Mouse (Mus musculus) regulatory T cell (primary cell): ENCODE results near the gene Grid1.

Experiments
- in situ Hi-C: fragments of 300-600 bp; cut with MboI, MseI; formaldehyde crosslinking; loops from one replicate; pipeline ENCODE4 v1.15.1; 2025; ENCODE audit warnings: high pct_unique_total_duplicates

Gene Grid1

DNA sequence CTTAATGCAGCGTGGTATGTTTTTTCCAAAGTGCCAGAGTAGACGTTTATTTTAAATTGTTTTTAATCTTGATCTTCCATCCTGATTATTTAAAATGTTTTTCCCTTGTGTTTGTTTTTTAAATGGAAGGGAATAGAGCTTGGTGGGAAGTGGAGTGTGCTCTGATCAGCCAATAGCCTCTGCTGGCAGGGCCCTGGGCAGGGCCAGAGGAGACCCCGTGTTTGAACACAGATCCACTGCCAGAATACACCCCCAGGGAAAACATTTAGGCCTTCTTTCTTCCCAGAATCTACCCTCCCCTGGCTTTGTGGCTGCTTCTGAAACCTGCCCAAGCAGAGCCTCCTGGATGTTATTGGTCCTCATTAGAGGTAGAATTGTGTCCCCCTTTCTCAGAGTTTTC, 188.8 kb downstream of the Grid1 start:
- in situ Hi-C loops = no loop called here

DNA sequence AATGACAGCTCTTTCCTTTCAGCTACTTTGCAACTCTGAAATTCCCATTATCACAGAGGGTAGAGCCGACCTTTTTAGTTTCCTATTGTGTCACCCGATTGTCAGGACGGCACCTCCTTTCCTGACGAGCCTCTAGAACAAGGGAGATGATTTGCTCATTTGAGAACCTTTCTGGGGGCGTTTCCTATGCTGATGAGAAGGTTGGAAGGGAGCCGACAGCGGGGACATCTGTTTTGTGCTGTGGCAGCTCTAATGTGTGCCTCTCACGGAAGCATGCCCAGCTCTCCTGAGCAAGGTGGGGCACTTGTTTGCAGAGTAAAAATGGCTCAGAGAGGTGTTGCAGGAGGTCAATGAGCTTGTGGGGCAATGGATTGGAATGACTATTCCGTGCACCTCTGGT, 189.2 kb downstream of the Grid1 start:
- in situ Hi-C loops = no loop called here

DNA sequence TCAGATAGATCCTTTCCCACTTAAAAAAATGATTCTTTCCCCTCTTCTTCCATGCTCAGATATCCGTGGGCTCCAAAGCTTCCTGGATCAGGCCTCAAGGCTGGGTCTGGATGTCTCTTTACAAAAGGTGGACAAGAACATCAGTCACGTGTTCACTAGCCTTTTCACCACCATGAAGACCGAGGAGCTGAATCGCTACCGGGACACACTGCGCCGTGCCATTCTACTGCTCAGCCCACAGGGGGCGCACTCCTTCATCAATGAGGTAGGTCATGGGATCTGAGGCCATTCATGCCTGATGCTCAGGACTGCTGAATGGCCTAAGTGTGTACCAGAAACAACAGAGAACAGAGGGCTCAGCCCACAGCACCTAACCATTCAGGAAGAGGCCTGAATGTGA, 206.8 kb downstream of the Grid1 start:
- in situ Hi-C loops = no loop called here

DNA sequence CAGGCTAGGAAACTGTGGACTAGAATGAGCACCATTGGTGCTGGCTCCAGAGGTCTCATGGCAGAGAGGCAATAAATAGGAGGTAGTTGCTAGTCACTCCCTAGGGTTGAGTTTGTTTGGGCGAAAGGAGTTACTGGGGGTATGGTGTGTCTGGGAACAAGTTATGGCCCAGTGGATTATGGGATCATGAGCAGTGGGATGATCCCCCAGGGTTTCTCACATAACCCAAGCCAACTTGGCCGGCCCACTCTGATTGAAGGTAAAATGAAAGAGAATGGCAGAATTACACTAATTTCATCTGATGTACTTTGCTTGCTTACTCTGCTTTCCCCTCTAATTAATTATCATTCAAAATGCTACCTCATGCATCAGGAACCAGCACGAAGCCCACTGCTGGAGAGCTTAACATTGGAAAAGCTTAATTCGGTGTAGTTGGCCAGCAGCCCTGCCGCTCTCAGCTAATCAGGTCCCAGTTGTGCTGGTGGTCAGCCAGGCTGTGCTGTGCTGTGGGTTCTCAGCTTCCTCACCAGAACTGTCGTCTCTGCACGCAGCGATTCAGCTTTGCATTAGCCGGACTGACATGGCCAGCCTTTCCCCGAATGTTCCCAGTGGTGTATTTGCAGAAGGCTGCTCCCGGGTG, 207.7 kb downstream of the Grid1 start:
- in situ Hi-C loops = no loop called here

DNA sequence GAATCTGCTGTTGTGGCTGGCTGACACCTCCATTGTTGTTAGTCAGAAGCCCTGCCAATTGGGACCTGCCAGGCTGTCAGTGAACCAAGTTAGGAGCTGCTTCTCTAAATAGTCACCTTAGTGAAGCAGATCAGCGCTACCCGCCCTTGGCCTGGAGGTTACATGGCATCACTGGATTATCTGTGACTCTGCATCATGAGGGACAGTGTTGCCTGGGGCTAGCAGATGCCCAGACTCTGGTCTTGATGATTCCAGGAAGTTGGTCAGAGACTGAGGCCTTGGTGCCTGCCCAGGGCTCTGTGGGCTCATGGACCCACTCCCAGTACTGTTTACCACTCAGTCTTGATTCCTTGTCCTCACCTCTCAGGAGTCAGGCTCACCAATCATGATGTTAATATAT, 209.7 kb downstream of the Grid1 start:
- in situ Hi-C loops = no loop called here

DNA sequence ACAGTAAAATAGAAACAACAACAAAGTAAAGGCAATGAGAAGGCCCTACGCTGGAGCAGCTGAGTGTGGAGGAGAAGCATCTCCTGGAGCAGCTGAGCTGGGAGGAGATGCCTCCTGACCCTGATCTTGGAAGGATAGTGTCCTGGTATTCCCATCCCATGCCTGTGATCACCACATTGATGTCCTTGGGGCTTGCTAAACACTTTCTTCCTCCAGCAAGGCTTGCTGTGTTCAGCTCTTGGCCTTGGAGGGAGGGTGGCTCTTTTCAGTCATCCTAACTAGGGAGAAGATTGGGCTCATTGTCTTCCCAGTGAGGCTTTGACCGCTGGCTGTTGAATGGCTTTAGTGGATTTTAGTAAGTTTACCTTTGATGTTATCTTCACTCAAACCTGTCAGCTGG, 210.4 kb downstream of the Grid1 start:
- in situ Hi-C loops = no loop called here

DNA sequence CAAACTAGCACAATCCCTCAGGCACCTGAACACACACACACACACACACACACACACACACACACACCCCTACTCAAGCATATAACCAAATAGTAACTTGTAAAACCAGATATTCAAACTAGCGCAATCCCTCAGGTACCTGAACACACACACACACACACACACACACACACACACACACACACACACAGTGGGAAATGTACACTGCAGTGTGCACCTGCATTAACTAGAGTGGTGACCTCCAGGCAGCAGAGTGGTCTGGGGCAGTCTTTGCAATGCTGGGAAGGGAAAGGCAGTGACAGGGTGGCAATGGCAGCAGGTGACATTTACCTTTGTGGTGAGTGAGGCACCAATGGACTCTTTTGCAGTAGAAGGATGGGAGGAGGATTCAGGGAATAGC, 212.4 kb downstream of the Grid1 start:
- in situ Hi-C loops = no loop called here

DNA sequence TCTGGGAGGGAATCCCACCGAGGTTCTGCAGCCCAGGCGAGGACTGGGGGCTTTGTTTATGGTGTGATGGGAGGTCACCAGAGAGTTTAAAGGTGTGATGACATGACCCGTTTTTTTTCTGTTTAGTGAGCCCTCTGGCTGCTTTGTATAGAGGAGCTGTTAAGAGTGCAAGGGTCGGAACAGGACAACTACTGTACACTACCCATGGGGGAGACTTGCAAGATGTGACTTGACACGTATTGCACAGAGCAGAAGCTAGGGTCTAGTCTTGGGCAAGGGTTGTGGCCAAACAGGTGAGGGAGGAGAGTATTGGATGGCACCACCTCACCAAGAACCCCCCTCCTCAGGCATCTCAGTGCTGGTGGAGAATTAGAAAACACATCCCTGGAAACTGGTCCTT, 224.4 kb downstream of the Grid1 start:
- in situ Hi-C loops = no loop called here

DNA sequence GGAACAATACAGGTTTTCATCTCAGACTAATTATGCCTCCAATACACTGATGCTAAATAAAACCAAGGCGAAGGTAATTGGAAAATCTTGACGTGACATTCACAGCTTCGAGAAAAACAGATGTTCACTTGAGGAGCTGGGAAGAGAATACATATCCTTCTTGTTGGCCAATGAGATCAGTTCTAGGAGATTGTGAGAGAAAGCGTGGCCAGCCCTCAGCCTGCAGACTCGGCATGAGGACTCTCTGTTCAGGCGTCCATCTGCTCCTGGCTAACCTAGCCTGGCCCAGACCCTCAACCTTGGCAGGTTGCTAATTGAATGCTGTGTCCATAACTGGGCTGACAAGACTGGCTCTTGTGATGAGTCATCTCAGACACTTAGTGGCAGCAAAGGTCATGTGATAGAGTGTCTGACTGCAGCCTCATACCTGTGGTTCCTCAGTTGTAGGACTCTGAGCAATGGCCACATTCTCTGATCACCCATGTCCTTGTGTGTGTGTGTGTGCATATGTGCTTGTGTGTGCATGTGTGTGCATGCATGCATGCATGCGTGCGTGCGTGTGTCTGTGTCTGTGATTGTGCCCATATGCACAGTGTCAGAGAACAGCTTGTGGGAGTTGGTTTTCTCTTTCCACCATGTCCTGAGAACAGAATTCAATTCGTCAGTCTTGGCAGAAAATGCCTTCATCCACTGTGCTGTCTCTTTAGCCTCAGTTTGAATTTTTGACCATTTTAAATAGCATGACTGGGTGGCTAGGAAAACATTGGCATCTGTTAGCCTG, 225.2 kb downstream of the Grid1 start:
- in situ Hi-C loops = no loop called here

DNA sequence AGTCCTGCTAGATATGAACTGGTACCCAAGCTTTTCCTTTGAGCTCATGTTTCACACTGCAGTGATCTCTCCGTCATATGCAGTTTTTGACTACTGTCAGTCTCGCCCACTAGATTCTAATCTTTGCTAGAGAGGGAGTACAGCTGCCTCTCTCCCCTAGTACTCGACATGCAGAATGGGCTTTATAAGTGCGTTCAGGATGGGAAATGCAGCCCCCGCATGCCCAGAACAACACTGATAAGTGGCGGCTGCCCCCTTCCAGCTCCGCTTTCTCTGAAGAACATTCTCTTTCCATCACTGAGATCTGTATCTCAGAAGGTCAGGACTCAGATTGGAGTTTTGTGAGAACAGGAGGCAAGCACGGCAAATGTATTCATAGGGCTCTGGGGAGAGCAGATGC, 229.3 kb downstream of the Grid1 start:
- in situ Hi-C loops = no loop called here

DNA sequence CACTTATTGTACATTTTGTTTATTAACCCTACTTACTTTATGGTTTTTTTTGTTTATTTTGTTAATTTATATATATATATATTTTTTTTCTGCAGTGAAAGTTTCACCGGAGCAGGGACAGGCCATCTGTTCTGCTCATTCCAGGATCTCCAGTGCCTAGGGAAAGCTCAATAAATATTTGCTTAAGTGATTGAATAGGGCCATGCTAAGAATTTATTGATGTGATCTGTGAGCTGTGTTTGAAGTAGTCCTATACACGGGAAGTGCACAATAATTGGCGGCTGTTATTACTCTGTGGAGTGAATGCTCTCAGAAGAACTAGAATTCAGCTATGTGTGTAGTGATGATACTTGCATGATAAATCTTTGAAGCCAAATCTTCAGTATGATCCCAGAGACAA, 234.2 kb downstream of the Grid1 start:
- in situ Hi-C loops = no loop called here

DNA sequence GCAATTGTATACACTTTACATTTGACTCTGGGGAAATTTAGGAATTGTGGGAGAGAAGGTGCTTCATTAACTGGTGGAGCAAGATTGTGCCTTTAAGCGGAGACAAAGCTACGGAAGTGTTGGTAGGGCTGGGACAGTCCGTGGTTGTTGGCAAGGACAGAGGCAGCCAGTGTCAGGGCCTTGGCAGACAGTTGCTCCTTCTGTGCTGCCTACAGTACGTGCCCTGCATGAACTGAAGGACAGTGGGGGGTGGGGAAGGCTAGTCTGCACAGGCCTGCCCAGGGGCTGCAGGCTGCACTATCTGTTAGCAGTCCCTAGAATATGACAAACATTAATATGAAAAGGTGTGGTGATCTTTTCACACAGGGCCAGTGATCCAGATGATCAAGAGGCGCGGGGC, 254.7 kb downstream of the Grid1 start:
- in situ Hi-C loops = no loop called here

DNA sequence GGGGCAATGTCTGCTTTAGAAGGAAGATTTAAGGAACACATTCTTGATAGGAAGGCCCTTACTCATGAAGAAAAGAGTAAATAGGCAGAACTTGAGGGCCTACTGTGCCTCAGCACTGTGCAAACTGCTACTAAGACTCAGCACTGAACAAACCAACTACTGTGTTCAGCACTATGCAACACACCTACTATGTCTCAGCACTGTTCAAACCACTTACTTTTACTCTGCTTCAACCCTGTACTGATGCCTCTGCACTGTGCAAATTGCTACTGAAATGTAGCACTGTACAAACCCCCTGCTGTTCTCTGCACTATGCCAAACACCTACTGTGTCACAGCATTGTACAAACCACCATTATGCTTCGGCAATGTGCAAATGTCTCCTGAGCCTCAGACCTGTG, 260.0 kb downstream of the Grid1 start:
- in situ Hi-C loops = loop anchor here (5.0 kb wide), 1 partner anchor 98 kb away; no protein-coding TSS in a partner anchor

DNA sequence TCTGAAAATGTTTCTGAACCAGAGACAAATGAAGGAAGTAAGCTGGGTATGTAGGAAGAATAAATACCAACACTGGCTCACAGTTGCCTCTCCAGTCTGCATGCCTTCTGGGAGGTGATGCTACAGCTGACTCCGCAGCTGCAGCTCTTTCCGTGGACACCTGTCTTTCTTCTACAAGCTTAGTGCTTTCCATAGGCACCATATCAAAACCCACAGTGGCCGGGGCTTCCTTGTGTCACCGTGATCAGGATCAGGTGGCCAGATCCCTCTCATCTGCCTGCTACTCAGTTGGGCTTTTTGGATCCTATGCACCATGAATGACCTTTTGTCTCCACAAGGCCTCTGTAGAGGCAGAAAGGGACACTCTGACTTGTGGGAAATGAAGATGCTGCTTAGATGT, 272.7 kb downstream of the Grid1 start:
- in situ Hi-C loops = no loop called here

DNA sequence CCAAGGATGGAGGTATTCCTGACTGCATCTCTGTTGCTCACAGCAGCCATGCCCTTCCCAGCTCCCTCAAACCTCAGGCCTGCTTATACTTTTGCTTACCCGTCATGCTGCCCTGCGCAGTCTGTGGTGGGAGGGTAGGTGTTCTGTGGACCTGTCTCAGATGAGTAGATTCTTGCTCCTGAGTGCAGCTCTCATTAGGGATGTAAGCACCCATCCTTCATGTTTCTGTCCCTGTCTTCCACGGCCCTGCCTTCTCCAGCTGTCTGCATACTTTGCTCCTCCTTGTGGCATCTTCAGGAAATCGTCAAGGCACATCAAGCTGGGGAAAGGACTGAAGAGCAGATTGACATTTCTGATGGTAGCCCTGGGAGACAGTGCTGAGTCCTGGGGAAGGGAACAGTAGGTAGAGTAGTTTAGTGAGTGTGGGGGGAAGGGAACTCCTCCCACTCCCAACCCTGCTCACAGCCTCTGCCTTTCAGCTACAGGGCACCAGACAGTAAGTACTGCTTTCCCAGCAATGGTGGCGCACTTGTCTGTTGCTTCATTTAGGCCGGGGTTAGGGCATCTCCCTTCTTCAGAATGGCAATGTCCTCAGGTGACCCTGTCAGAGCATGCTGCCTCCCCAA, 273.8 kb downstream of the Grid1 start:
- in situ Hi-C loops = no loop called here

DNA sequence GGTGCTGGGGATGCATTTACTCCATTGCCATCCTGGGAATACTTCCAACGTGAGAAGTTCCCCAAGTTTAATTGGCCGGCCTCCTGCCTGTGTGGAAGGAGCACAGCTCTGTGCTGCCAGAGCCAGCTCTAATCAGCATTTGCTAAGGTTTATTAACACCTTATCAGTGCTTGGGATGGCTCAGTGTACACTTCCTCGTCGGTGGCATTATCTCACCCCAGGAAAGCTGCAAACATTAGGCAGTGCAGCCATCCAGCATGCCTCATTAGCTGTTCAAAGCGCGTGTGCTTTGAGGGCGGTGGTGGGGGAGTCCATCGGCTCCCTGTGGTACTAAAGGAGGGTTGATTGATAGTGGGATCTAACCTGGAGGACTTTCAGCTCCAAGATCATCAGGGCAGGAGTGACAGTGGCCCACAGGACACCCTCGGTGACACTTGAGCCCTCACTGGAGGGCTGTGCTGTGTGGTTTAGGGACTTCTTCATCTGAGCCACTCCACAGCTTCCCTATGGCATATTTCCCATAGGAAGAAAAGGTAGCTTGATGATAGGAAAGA, 275.7 kb downstream of the Grid1 start:
- in situ Hi-C loops = no loop called here

DNA sequence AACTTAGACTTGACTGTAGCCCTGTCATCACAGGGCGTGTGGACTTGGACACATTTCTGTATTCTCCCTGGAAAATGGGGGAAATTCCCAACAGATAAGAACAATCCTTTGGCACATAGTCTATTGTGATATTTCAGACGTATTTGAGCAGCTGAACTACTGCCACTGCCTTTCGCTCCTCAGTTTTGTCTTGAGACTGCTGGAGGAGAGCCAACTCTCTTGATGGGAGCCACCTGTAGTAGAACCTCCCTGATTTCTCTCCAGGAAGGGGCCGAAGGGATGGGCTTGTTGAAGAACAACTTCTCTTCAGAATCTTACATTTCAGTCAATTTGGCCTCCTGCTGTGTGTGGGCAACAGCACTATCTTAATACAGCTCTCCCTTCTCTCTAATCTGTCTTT, 276.2 kb downstream of the Grid1 start:
- in situ Hi-C loops = no loop called here

DNA sequence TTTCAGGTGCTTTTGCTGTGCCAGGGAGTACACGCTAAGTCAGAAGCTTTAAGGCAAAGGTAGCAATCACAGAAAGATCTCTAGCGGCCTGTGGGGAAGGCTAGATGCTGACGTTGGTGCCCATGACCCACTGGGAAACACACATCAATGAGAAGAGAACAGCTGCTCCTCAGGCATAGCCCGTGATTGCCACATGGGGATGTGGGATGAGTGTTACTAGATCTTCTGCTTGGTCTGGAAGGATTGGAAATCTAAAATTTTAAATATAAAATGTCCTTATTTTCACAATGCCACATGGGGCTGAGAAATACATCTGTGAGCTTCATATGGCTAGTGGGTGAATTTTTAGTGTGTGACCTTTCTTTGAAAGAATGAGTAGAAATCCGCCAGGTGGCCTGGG, 277.3 kb downstream of the Grid1 start:
- in situ Hi-C loops = no loop called here

DNA sequence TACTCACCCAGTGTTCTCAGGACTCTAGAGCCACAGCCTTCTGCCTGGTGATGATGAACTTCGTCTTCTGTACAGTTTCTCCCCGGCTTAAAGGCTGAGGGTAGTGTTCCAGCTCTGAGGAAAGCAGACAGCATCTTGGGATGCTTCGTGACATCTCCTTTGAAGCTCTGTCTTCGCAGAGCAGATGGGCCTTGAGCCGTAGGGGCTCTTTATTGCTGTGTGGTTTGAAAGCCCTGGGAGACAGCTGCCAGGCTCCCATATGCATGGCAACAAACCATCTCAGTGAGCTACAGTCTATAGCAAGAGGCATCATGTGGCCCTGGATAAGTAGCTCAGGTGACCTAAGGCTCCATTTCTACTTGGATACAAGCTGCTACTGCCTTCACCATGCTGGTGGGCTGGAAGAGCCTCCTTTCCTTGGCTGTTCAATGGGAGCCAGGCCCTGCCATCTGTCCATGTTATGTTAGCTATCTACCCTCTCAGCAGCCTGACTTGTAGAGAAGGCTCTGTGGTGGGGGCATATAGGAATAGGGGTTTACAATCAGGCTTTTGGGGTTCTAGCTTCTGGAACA, 283.8 kb downstream of the Grid1 start:
- in situ Hi-C loops = no loop called here

DNA sequence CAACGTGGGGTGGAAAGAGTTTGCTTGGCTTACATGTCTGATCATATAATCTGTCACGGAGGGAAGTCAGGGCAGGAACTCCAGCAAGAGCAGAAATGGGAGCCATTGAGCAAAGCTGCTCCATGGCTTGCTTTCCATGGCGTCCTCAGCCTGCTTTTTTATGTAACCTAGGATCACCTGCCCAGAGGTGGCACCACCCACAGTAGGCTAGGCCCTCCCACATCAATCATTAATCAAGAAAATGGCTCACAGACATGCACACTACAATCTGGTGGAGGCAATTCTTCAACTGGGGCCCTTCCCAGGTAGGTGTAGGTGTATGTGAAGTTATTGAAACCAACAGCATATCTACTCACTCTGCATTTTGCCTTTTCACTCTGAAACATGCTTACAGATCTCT, 287.7 kb downstream of the Grid1 start:
- in situ Hi-C loops = no loop called here

DNA sequence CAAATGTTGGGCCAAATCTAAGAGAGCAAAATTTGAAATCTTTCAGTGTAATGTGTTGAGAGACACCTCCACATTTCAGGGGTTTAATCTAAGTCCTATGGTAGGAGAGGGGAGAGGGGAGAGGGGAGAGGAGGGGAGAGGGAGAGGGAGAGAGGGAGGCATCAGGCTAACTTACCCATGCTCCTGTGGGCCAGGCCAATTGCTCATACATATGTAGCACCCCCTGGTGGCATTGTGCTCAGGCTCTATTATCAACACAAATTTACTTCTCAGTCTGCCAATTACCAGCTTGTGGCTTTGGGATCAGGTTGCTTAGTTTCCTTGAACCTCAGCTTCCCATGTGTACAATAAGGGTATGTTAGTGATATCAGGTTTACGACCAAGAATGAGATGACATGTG, 291.0 kb downstream of the Grid1 start:
- in situ Hi-C loops = no loop called here
